12 mouse cellular contexts compared by ENCODE assay signal in genomic region chr11:107310338-107311121, GRCm38 (mm10).
DNase-seq lines count a peak whose midpoint lies in the region; ATAC-seq and TF ChIP-seq lines count a peak whose summit lies in the region.
"Had no signal": no experiment of that assay in that cellular context is flagged by ENCODE, and none has a peak within 500 bp of the region (broad histone marks: within the 10 kb centered on the region; RNA-seq: fewer than 3 reads in every experiment).

No protein-coding gene starts in this region.

- intact Hi-C loops in heart, adult 2 months (cut with DNase I) = no loop called here
- intact Hi-C loops in heart, postnatal 36 days (cut with DNase I) = loop anchor here (5.0 kb wide), 1 partner anchor 33 kb away; no protein-coding TSS in a partner anchor
- intact Hi-C loops in left cerebral cortex, postnatal 4 days (cut with DNase I) = no loop called here

- no peak for ATAC-seq in midbrain, embryonic 15.5 days (replicated peaks)

- no peaks in the 10 kb centered on the region for H3K9me3 ChIP-seq in midbrain, embryonic 15.5 days

- no peak for TF ChIP-seq POLR2A in heart, adult 2 months (IDR thresholded peaks at IDR 0.05; ENCODE audit: insufficient read depth, low read depth, low read length)

- H3K79me2 ChIP-seq in heart, adult 2 months (replicated peaks; ENCODE audit: control insufficient read depth, insufficient read depth, low read length) = no peaks in the 10 kb centered on the region

- 42% methylated on average over 20 of the region's 20 CpGs for WGBS in heart, adult 2 months
- WGBS in midbrain, embryonic 15.5 days = 73% methylated on average over 20 of the region's 20 CpGs

- TF ChIP-seq CTCF in heart, adult 2 months (IDR thresholded peaks at IDR 0.05) = no peak

- H3K9ac ChIP-seq in heart, adult 2 months (ENCODE audit: low read depth, low read length) = no peak overlapping the region
- H3K9ac ChIP-seq in midbrain, embryonic 15.5 days = no peak overlapping the region
- H3K9ac ChIP-seq: midbrain, embryonic 12.5 days had no signal

- no peak for TF ChIP-seq EP300 in heart, adult 2 months (IDR thresholded peaks at IDR 0.05; ENCODE audit: insufficient read depth, low read depth, low read length)

- no peak overlapping the region for H3K4me3 ChIP-seq in heart, adult 2 months
- no peak overlapping the region for H3K4me3 ChIP-seq in midbrain, embryonic 15.5 days
- H3K4me3 ChIP-seq: midbrain, embryonic 12.5 days had no signal

- no peaks in the 10 kb centered on the region for H3K36me3 ChIP-seq in heart, adult 2 months (ENCODE audit: control insufficient read depth, insufficient read depth, low read length)
- H3K36me3 ChIP-seq in midbrain, embryonic 15.5 days (replicated peaks) = no peaks in the 10 kb centered on the region; the same call in 1 of the 2 replicates

- 0 out of 2 replicates have a peak overlapping the region, but pooled peaks have one; percentile 15 for H3K27ac ChIP-seq in heart, adult 2 months
- peak overlapping the region; percentile 14; the same call in 1 of the 2 replicates for H3K27ac ChIP-seq in midbrain, embryonic 15.5 days
- H3K27ac ChIP-seq: midbrain, embryonic 12.5 days had no signal

- H3K4me2 ChIP-seq in midbrain, embryonic 15.5 days = no peak overlapping the region
- H3K4me2 ChIP-seq: midbrain, embryonic 12.5 days had no signal

- no peaks in the 10 kb centered on the region for H3K27me3 ChIP-seq in heart, adult 2 months (ENCODE audit: control insufficient read depth, insufficient read depth, low read length)
- H3K27me3 ChIP-seq in midbrain, embryonic 15.5 days (replicated peaks) = no peaks in the 10 kb centered on the region
- H3K27me3 ChIP-seq: midbrain, embryonic 12.5 days had no signal

- H3K4me1 ChIP-seq in heart, adult 2 months (ENCODE audit: control insufficient read depth, insufficient read depth, low read length) = peaks cover 9% of the 10 kb centered on the region
- H3K4me1 ChIP-seq in midbrain, embryonic 15.5 days = no peaks in the 10 kb centered on the region
- H3K4me1 ChIP-seq: midbrain, embryonic 12.5 days had no signal

- no peak for DNase-seq in heart, adult 2 months
- no peak for DNase-seq in heart, postnatal 36 days
- peak; percentile 31 to 44 for DNase-seq in left cerebral cortex, adult 9 months (ENCODE audit: low spot score in 2 of 2)
- no peak for DNase-seq in left cerebral cortex, postnatal 4 days
- peak; percentile 91 for DNase-seq in ZHBTc4 (ENCODE audit: low read depth, low spot score)
- no peak for DNase-seq in cerebellum, postnatal 36 days
- DNase-seq in cerebellum, adult 8-10 months = no peak
- DNase-seq: adrenal gland, postnatal 36 days; kidney, adult 2 months; thymus, adult 2 months had no signal

Comparison
In these comparisons a context has a peak if more than half of its experiments do, and no peak if none do; other contexts are left out.
1. DNase-seq: peak in left cerebral cortex, adult 9 months (2 of 2) and ZHBTc4 (single experiment); none in heart, adult 2 months (0 of 2), heart, postnatal 36 days (0 of 2), left cerebral cortex, postnatal 4 days (single experiment), cerebellum, postnatal 36 days (0 of 2) and cerebellum, adult 8-10 months (single experiment).